In genomic region chr6:50382196-50382595, GRCm38 (mm10) we compare ENCODE assay signal across 10 mouse cellular contexts.
DNase-seq lines count a peak whose midpoint lies in the region; ATAC-seq and TF ChIP-seq lines count a peak whose summit lies in the region.
"Had no signal": no experiment of that assay in that cellular context is flagged by ENCODE, and none has a peak within 500 bp of the region (broad histone marks: within the 10 kb centered on the region; RNA-seq: fewer than 3 reads in every experiment).

No protein-coding gene starts in this region.

- intact Hi-C loops in left cerebral cortex, adult 2 months (cut with DNase I): no loop called here
- intact Hi-C loops in left cerebral cortex, postnatal 36 days (cut with DNase I): no loop called here

- no peak overlapping the region for H3K9ac ChIP-seq in embryonic facial prominence, embryonic 12.5 days
- peak overlapping the region; percentile 53; the same call in 1 of the 2 replicates for H3K9ac ChIP-seq in intestine, postnatal 0 days (ENCODE audit: low read depth, low read length)
- H3K9ac ChIP-seq in midbrain, embryonic 13.5 days (replicated peaks): no peak overlapping the region

- TF ChIP-seq POLR2A in small intestine, adult 2 months (IDR thresholded peaks at IDR 0.05; ENCODE audit: low read depth, low read length): no peak

- H3K4me1 ChIP-seq in embryonic facial prominence, embryonic 12.5 days: peaks cover 31% of the 10 kb centered on the region
- H3K4me1 ChIP-seq in embryonic facial prominence, embryonic 10.5 days: peaks cover 42% of the 10 kb centered on the region
- H3K4me1 ChIP-seq in intestine, postnatal 0 days (replicated peaks; ENCODE audit: control insufficient read depth, insufficient read depth, low read length): no peaks in the 10 kb centered on the region; the same call in 1 of the 2 replicates
- H3K4me1 ChIP-seq in small intestine, adult 2 months (ENCODE audit: control insufficient read depth, insufficient read depth, insufficient read length, low read length): peaks cover 29% of the 10 kb centered on the region; the same call in 1 of the 2 replicates
- no peaks in the 10 kb centered on the region for H3K4me1 ChIP-seq in midbrain, embryonic 13.5 days (replicated peaks)

- WGBS in embryonic facial prominence, embryonic 12.5 days: 47% methylated on average over 8 of the region's 8 CpGs
- 63% methylated on average over 8 of the region's 8 CpGs for WGBS in embryonic facial prominence, embryonic 10.5 days
- WGBS in intestine, postnatal 0 days: 21% methylated on average over 8 of the region's 8 CpGs
- WGBS in small intestine, adult 2 months: 14% methylated on average over 8 of the region's 8 CpGs
- WGBS in midbrain, embryonic 13.5 days: 62% methylated on average over 8 of the region's 8 CpGs

- no peak for DNase-seq in embryonic facial prominence, embryonic 10.5 days (ENCODE audit: low spot score)
- no peak for DNase-seq in left cerebral cortex, adult 2 months (ENCODE audit: extremely low spot score in 1 of 2, low spot score in 2 of 2)
- DNase-seq in left cerebral cortex, postnatal 36 days (ENCODE audit: low spot score in 2 of 2): no peak
- DNase-seq in ovary, postnatal 10 days (ENCODE audit: low spot score): no peak
- DNase-seq: cerebellum, adult 9-10 months had no signal

- ATAC-seq in embryonic facial prominence, embryonic 12.5 days (ENCODE audit: insufficient number of reproducible peaks, insufficient read depth, low FRiP score, low TSS enrichment): no peak
- ATAC-seq in intestine, postnatal 0 days: no peak
- ATAC-seq in midbrain, embryonic 13.5 days: no peak

- H3K27ac ChIP-seq in embryonic facial prominence, embryonic 12.5 days: no peak overlapping the region
- H3K27ac ChIP-seq in embryonic facial prominence, embryonic 10.5 days (replicated peaks): no peak overlapping the region
- peak overlapping the region; percentile 61; the same call in 1 of the 2 replicates for H3K27ac ChIP-seq in left cerebral cortex, adult 2 months
- H3K27ac ChIP-seq in intestine, postnatal 0 days (ENCODE audit: low read depth, low read length): peak overlapping the region; percentile 86
- peak overlapping the region; percentile 89 for H3K27ac ChIP-seq in small intestine, adult 2 months (ENCODE audit: insufficient read depth, low read depth, low read length)
- no peak overlapping the region for H3K27ac ChIP-seq in midbrain, embryonic 13.5 days

- H3K4me2 ChIP-seq in embryonic facial prominence, embryonic 12.5 days (replicated peaks): peak overlapping the region; percentile 39; the same call in 1 of the 2 replicates
- peak overlapping the region; percentile 66 for H3K4me2 ChIP-seq in intestine, postnatal 0 days (replicated peaks; ENCODE audit: low read depth)
- no peak overlapping the region for H3K4me2 ChIP-seq in midbrain, embryonic 13.5 days (replicated peaks)
- H3K4me2 ChIP-seq: midbrain, embryonic 11.5 days had no signal

- H3K4me3 ChIP-seq in embryonic facial prominence, embryonic 12.5 days: no peak overlapping the region
- H3K4me3 ChIP-seq in embryonic facial prominence, embryonic 10.5 days: no peak overlapping the region
- H3K4me3 ChIP-seq in left cerebral cortex, adult 2 months: peak overlapping the region; percentile 21; the same call in 1 of the 2 replicates
- H3K4me3 ChIP-seq in intestine, postnatal 0 days (ENCODE audit: low read depth, low read length): peak overlapping the region; percentile 33
- H3K4me3 ChIP-seq in small intestine, adult 2 months (ENCODE audit: low read depth, low read length): no peak overlapping the region
- H3K4me3 ChIP-seq in midbrain, embryonic 13.5 days (replicated peaks): no peak overlapping the region

- no peaks in the 10 kb centered on the region for H3K9me3 ChIP-seq in embryonic facial prominence, embryonic 12.5 days
- no peaks in the 10 kb centered on the region for H3K9me3 ChIP-seq in embryonic facial prominence, embryonic 10.5 days
- no peaks in the 10 kb centered on the region for H3K9me3 ChIP-seq in intestine, postnatal 0 days (ENCODE audit: control insufficient read depth)
- no peaks in the 10 kb centered on the region for H3K9me3 ChIP-seq in midbrain, embryonic 13.5 days

- TF ChIP-seq CTCF in left cerebral cortex, adult 2 months (IDR thresholded peaks at IDR 0.05): no peak
- TF ChIP-seq CTCF in intestine, postnatal 0 days (IDR thresholded peaks at IDR 0.05; ENCODE audit: low read depth): no peak
- no peak for TF ChIP-seq CTCF in small intestine, adult 2 months (IDR thresholded peaks at IDR 0.05; ENCODE audit: extremely low read depth, insufficient read length, insufficient replicate concordance, low read depth, low read length)

- H3K27me3 ChIP-seq in embryonic facial prominence, embryonic 12.5 days: no peaks in the 10 kb centered on the region
- H3K27me3 ChIP-seq in embryonic facial prominence, embryonic 10.5 days (replicated peaks; ENCODE audit: low read depth, poor library complexity, severe bottlenecking): no peaks in the 10 kb centered on the region
- no peaks in the 10 kb centered on the region for H3K27me3 ChIP-seq in intestine, postnatal 0 days (replicated peaks; ENCODE audit: control insufficient read depth, insufficient read depth, low read length)
- H3K27me3 ChIP-seq in small intestine, adult 2 months (ENCODE audit: control insufficient read depth, insufficient read depth, low read length): no peaks in the 10 kb centered on the region
- no peaks in the 10 kb centered on the region for H3K27me3 ChIP-seq in midbrain, embryonic 13.5 days

- H3K36me3 ChIP-seq in embryonic facial prominence, embryonic 12.5 days: no peaks in the 10 kb centered on the region
- no peaks in the 10 kb centered on the region for H3K36me3 ChIP-seq in embryonic facial prominence, embryonic 10.5 days (replicated peaks)
- no peaks in the 10 kb centered on the region for H3K36me3 ChIP-seq in intestine, postnatal 0 days (ENCODE audit: control insufficient read depth, insufficient read depth)
- H3K36me3 ChIP-seq in small intestine, adult 2 months (ENCODE audit: control insufficient read depth, insufficient read depth, low read length): no peaks in the 10 kb centered on the region
- no peaks in the 10 kb centered on the region for H3K36me3 ChIP-seq in midbrain, embryonic 13.5 days

Comparison
In these comparisons a context has a peak if more than half of its experiments do, and no peak if none do; other contexts are left out.
1. H3K27ac ChIP-seq: peak in left cerebral cortex, adult 2 months (single experiment), intestine, postnatal 0 days (single experiment) and small intestine, adult 2 months (single experiment); none in embryonic facial prominence, embryonic 12.5 days (single experiment), embryonic facial prominence, embryonic 10.5 days (single experiment) and midbrain, embryonic 13.5 days (single experiment).
2. H3K4me3 ChIP-seq: peak in left cerebral cortex, adult 2 months (single experiment) and intestine, postnatal 0 days (single experiment); none in embryonic facial prominence, embryonic 12.5 days (single experiment), embryonic facial prominence, embryonic 10.5 days (single experiment), small intestine, adult 2 months (single experiment) and midbrain, embryonic 13.5 days (single experiment).